Mouse (Mus musculus): Measurements from ENCODE around the gene Cadm2. TPM values are rescaled to one million over a fixed set of nuclear protein-coding genes. Genes with fewer than 3 reads are reported as not detected.

Gene Cadm2
- polyA plus RNA-seq, 2 experiments from 2014 or later: 0.38 TPM; not detected in 1

DNA sequence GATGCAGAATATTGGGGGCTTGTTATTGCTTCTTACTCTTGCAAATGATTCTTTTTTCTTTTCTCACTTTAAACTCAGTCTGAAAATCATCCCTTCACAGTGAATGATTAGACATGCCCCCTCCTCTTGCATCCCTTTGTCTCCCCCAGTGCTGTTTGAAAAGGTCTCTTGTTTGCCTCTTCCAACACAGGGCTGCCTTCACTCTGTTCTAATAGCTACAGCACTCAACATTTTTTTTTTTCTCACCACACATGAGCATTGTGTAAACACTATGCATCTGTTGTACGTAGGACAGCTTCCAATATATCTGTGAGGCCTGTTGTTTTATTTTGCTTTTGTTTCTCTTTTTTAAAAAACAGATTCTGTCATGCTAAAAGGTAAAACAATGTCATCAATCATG lies 695.2 kb downstream of the Cadm2 start:
- ATAC-seq: no peak

DNA sequence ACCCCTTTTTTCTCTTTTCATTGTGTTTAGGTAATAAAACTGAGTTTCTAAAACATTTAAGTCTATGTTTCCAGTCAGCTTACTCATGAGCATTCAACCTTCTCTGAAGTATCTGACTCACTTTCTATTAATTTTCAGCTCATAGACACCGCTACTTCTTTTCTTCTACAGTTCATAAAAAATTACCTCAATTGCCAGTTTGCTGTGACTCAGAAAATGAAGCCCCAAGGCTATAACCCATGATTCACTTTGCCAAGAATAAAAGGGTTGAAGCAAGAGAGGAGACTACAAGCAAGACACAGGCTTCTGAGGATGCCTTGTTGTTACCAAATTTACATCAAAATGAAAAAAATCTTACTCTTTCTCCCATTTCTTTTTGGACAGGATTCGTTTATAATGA lies 698.0 kb downstream of the Cadm2 start:
- ATAC-seq: no peak

DNA sequence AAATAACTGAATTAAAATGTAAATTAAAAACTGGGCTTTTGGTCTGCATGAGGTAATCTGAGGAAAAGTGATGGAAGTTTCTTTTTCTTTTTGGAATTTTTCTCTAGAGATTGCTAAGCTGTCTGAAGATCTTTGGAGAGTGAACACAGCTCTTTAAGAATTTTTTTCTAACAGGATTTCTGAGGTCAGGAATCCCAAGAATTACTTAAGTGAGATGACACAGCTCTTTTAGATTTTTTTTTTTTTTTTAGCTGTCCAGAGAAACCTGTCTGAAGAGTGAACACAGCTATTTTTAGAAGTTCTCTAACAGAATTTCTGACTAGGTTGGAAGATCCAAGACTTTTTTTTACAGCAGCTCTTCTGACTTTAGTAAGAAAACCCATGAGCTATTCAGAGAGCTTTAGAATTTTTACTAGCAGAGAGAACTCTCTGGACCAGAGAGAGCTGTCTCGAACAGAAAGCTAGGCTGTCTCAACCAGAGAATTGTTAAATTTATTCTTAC lies 699.2 kb downstream of the Cadm2 start:
- ATAC-seq: no peak

DNA sequence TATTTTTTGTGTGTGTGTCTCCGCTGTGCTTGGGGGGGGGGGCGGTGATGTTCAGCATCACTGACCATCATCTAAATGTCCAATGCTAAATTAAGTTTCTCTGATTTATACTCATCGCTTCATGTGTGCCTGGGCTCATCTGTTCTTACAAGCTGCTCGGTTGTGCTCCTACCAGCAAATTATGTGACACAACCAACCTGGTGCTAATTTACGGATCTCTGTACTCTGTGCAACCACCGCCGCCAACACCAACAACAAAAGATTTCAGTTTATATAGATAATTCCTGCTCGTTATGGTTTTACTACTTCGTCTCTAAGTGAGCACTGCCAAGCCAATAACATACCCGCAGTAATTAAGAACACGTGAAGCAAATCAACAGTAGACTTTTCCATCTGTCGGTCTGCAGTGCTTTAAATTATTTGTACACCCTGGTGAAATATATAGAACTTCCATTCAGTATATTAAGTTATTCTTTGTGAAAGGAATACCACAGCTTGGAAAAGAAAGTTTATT lies 700.8 kb downstream of the Cadm2 start:
- no peak for ATAC-seq

DNA sequence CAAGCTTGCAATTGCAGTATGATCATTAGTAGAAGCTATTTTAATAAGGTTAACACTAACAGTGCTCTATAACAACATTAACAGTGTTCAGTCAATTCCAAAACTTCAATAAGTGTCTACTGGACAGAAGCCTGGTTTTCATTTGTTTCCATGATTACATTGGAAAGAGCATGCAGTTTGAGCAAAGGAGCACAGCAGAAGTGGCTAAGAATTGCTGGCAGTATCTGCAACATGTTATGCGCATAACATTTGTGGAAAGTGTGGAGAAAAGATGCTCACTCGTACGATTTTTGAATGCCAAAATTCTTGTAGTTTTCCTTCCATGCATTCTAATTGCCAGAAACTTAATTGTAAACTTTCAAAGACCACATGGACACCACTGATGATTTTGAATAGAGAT lies 718.9 kb downstream of the Cadm2 start:
- ATAC-seq: no peak

DNA sequence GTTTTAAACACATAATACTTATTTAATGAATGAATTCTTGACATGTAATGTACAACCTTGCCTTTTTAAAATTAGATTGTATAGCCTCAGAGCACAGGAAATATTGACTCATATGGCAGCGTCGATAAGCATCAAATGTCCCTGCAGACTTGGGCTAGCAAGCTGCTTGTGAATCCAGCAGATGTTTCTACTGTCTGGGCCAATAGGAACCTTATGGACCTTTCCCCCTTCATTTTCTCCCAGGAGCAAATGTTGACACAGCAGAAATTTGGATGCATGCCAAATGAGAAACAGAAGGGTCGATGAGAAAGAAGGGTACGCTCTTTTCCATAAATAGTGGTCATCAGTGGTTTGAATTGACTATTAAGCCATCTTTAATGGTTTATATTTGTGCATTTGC lies 720.0 kb downstream of the Cadm2 start:
- ATAC-seq: no peak

DNA sequence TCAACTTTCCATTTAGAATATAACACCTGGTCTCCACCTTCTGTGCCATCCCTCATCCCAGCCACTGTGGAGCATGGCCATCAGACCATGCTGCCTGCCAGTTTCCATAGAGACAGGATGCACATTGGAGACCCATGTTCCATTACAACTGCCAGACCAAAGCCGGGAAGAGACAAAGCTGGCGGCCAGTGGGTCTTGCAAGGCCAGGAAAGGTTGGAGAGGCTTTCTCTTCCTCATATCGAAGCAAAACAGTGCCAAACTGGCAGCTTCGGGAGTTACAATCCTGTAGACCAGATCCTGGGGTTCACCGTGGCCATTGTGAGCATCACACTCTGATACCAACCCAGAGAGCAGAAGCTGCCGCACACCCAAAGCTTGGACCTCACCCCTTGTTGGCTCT lies 728.3 kb downstream of the Cadm2 start:
- no peak for ATAC-seq

DNA sequence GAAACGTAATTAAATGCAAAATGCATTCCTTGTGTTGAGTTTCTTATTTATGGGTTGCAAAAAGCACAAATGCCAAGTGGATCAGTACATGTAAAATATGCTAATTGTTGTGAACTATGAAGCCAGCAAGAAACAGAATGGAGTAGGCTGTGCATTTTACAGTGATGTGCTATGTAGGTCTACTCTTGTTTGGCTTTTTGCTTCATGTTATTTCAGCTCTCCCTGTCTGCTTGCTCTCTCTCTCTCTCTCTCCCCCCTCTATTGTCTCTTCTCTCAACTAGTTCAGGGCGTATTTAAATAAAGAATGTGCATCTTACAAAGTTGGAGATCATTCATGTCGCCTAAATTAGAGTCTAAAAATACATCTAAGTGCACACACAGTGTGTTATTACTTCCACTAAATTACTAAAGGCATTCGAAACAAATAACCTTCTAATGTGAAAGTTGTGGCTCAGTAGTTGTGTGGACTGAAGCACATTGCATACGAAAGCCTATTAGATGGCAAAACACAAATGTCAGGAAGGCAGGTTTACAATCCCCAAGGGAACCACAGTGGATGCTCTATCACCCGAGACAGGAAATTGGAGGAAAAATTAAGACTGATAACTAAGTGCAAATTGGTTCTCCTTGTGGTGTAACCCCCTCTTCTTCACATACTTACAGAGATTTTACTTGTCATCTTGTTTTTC lies 729.0 kb downstream of the Cadm2 start:
- no peak for ATAC-seq

DNA sequence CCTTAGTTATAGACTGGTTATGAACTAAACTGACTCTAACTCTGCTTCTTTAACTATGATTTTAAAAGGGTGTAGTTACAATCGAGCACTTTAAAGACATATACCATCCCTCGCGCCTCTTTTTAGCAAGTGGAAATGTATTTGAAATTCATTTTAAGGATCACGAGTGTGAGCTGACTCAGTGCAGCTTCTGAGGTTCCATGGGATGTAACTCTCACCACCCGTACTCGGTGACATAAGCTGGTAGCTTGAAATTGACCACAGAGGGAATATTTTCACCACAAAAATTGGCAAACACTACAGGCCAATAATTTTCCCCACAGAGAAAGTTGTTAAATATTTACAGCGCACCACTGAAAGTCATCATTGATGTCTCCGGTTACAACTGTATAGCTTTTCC lies 730.8 kb downstream of the Cadm2 start:
- ATAC-seq: no peak

DNA sequence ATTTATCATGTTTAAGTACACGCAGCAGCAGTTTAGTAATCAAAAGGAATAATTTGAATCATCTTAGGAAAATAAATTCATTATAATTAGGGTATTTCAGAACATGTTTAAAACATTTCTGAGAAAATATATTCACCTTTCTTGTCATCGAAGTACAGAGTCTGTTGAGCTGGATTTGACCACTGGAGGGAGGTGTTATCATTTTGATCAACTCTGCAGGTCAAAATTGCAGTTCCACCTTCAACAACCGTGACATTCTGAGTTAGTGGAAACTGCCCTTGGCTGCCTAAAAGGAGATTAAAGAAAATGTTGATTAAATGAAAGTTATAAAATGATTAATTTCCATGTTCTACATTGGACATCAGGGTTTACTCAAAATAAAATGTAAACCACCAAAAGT lies 738.1 kb downstream of the Cadm2 start:
- ATAC-seq: no peak

DNA sequence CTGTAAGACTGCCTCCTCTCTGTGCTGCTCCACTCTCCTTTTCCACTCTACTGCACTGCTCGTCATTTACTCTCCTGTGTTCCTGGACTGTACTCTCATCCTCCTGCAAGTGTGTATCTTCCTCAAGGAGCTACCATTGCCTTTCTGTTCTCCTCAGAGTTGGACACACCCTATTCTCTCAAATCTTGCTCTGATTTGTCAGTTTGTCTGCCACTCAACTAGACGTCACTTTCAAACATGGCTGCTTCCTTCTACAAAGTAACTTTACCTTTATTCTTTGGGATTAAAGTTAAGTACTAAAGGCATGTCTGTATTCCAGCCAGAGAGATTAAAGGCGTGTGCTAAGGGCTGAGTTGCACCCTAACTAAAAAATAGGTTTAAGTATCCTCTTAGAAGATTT lies 749.5 kb downstream of the Cadm2 start:
- no peak for ATAC-seq

DNA sequence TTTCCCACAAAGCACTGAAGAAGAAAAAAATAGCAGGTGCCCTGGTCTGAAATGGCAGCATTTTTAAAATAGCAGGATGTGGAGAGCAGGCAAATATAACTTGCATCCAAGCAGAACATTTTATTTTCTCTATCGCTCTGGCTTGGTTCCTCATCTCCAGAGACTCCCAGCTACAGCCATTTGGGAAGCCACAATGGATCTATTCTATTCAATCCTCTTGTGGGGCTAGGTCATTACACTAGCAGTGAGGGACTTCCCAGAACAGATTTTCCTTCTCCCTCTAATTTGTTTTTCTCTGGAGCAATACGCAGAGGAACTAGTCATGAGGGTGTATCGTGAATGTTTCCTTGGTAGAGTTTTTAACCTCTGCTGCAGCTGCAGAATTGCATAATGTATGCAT lies 769.7 kb downstream of the Cadm2 start:
- ATAC-seq: no peak

DNA sequence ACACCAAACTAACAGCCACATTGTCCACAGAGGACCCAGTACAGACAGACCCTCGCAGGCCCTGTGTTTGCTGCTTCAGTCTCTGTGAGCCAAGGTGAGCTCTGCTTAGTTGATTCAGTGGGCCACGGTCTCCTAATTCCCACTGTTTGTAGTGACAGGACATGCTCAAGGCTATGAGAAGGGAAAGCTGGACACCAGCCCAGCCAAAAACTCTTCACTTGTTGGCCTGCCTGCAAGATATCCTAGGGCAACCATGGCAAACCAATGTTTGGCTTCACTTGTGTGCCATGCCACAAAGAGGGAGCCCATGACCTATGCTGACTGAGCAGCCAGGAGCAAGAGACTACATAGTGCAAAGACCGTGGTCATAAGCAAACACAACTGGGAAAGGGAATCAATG lies 795.8 kb downstream of the Cadm2 start:
- ATAC-seq: no peak

DNA sequence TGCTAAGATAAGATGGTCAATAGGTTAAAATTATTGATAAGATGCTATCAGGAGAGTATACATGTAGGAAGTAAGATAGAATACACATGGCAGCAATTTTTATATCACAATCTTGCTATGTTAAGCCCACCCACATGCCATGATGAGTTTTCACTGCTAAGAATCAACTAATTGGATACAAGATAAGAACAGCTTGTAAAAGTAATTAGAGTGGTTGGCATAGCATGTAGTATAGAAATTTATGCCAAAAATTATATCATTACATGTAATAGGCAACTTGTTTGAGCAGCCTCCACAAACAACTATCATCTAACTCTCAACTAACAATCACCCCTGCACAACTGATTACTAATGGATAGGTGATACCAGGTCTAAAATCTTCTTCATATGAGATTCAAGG lies 809.2 kb downstream of the Cadm2 start:
- no peak for ATAC-seq

DNA sequence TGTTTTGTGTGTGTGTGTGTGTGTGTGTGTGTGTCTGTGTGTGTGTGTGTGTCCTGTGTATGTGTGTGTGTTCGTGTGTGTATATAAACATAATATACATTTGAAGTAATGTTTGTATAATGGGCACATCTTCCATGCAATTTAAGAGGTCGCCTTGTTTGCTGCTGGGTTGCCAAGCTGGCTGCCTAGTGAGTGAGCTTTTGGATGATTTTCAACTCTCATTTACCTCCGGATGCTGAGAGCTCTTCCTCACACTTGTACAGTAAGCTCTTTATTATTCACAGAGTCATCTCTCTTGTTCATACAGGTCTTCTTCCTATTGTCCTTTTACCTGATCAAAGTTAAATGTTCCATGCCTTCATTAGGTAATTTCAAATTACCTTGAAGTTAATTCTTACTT lies 822.5 kb downstream of the Cadm2 start:
- no peak for ATAC-seq

DNA sequence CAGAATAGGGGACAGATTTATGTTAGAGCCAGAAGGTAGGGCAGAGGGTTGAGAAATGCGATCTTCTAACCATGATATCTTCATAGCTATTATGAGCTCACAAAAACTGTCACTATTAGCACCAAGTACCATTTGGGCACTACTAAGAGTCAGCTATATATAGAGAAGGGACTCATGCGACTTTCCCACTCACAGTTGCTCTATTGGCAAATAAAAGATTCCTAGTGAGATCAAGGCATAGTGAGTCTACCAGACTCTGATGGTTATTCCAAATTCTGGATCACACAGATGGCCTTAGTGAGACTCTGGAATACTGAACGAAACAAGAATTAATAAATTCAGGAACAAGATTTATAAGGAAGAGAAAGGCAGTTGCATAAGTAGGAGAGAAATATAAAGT lies 827.6 kb downstream of the Cadm2 start:
- no peak for ATAC-seq

DNA sequence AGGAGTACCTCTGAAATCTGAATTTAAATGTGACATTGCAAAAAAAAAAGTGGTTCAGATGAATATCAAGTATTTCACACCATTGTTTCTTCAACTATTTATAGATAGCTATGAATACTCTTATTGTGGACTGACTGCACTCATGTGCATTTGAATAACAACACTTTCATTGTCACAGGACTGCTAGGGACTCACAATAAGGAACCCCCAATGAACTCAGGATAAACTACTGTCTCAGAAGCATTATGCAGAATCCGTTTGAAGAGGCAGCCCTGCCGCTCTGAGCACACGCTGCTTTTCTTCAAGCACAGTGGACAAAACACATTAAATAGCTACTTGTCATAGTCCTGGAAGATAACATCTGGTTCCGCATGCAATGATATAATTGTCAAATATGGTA lies 848.8 kb downstream of the Cadm2 start:
- ATAC-seq: no peak

DNA sequence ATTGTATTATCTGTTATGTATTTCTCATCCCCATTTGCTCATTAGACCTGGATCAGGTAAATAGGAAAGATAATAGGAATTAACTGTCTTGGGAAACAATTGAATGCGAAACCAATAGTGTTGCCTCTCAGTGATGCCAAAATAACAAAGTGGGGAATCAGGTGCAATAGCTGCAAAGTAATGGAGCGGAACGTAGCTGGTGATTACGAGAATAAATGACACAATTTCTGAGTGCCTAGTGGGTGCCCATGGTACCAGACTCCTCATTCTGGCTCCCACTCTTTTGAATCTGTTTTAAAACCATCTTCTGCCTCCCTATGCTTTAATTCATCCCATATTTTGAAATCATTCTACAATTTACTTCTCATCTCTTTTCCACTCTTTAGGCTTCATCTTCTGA lies 851.2 kb downstream of the Cadm2 start:
- ATAC-seq: no peak

DNA sequence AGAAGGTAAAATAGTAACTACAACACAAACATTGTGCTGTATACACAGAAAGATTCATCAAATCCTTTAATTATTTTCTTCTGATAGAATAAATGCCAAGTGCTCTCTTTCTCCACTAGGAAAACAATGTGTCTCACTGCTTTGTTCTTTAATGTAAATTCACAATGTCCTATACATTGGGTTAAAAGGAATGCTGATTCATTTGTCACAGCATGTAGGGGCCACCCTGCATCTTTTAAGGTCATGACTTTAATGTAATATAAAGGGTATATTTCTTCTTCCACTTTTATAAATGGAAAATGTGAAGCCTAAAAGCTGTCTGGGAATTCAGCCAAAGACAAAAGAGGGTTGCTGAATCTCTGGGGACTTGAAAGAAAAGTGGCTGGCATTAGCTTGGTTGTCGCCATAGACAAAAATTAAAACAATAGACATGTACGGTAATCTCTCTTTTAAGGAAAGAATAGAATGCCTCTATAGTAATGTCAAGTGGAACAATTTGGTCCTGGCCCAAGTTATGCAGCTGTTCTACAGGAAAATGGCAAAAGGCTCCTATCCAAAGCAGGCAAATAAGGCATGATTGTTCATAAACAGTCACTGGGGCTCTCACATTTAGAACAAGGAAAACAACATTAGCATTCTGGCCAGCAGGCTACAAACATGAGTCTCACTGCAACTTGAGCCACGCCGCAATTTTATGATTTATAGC lies 851.9 kb downstream of the Cadm2 start:
- ATAC-seq: no peak

DNA sequence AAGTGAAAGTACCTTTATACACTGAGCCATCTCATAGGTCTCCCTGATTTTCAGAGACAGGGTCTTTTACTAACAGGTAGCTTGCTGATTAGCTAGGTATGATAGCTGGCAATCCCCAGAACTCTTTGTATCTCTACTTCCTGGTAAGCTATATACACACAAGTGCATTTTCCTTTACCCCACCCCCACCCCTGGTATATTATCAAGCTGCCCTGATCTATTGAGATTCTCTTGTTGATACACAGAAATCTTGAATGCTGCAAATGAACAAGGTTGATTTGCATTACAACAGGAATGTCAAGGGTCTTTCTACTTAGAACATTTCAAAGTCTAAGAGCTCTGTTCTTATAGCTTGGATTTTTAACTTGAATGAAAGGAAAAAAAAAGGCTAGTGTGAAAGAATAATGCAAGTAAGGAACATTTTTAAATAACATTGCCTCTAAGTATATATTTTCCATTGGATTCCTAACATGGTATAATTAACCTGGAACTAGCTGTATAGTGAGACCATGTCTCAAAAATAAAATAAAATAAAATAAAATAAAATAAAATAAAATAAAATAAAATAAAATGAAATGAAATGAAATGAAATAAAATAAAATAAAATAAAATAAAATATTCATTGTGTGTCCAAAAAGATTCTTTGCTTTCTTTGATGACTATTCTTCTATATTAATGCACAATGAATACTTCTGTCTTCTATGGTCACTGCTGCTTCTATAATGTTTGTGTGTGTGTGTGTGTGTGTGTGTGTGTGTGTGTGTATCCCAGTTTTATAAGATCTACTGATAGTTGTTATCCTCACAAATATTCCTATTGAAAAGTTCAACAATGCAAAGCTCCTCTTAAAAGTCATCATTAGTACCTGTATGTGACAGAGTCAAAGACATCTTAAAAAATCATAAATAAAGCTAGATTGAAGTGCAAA lies 858.9 kb downstream of the Cadm2 start:
- no peak for ATAC-seq

DNA sequence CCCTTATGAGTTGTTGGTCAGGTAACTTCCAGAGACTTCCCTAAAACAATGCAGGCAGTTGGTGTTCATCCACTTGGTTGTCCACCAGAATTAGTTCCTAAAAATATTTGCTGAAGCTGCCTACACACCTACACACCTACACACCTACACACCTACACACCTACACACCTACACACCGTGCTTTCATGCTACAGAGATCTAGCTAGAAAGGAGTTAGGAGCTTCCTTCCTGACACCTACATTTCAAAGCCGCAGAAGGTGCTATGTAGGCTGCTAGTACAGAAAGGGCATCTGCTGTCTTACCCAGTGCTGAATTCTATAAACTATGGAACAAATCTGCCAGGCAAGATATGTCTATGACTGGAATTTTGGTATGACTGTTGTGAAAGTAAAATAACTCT lies 872.2 kb downstream of the Cadm2 start:
- ATAC-seq: no peak

DNA sequence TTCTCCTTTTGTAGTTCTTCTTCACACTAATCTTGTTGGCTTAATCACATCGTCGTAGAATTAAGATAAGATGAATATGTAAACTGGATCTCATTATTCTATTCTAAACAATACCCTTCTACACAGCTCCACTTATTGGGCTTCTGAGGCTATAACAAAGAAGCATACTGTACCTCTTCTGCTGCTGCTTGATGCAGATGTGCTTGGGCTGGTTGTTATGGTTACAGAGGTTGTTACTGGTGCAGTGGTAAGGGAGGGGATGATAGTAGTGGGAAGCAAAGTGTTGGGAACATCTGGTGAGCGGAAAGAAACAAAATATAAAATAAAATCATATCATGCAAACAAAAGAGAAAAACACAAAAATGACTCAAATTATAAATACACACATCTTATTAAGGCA lies 889.5 kb downstream of the Cadm2 start:
- ATAC-seq: no peak

DNA sequence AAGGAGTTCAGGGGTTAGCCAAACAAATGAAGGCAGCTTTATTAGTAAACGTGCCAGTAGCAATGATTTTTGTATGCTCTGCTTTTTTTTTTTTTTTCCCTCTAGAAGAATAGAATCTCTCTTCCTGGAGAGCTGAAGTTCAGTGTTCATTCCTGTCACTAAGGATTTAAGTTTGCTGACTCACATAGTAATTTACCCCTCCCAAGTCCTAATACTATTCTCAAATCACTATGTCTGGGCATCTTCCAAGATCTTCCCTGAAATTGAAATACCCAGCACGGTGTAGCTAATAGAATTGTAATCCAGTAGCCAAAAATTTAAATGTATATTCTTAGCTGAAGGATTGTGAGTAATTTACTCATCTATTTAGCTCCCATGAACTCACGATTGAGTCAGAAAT lies 914.2 kb downstream of the Cadm2 start:
- no peak for ATAC-seq

Data from CD4-positive, CD25-positive, alpha-beta regulatory T cell, adult 4 months (primary cell).